Mouse (Mus musculus) olfactory bulb, adult 2 months (tissue): ENCODE results near the gene Gm28053.

Experiments
- CTCF ChIP-seq: fragments of 200-500 bp; IDR thresholded peaks from 2 replicates; pipeline ENCODE4 v1.5.1; 2012; ENCODE audit warnings: low read depth, mild to moderate bottlenecking, low read length, moderate library complexity; ENCODE audit not compliant: insufficient read depth
- POLR2A ChIP-seq: fragments of 200-500 bp; IDR thresholded peaks from 2 replicates; pipeline ENCODE4 v1.6.1; 2012; ENCODE audit warnings: mild to moderate bottlenecking, low read depth, low read length, moderate library complexity; ENCODE audit not compliant: insufficient read depth

DNA sequence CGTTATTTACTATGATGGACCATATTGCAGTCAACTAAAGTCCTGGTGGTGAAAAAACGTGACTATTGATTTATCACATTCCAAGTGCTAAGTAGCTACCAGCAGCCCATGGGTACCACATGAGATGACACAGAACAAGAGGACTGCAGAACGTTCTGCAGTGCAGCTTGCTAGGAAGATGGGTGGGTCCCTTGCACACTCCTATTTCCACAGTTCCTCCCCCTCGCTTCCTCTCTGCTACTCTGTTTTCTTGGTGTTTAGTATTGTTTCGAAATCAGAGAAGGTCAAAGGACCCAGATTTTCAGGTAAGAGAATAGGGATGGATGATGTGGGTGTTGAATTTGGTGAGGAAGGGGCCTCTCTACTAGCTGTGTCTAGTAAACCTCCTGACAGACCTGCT lies 34.1 kb upstream of the Gm28053 start, which contains the start of gene Gimap4:
- TF ChIP-seq POLR2A (no peak), CTCF (no peak)
